Mouse (Mus musculus) stomach, postnatal 0 days (tissue): ENCODE data around the gene Amdhd1.

Experiments
- CTCF ChIP-seq: IDR thresholded peaks from 2 replicates; pipeline ENCODE4 v1.5.1; 2016; ENCODE audit warnings: antibody characterized with exemption, low read depth, mild to moderate bottlenecking, moderate library complexity
- EP300 ChIP-seq: optimal IDR thresholded peaks from 2 replicates; pipeline ENCODE3; 2016; ENCODE audit warnings: antibody characterized with exemption

DNA sequence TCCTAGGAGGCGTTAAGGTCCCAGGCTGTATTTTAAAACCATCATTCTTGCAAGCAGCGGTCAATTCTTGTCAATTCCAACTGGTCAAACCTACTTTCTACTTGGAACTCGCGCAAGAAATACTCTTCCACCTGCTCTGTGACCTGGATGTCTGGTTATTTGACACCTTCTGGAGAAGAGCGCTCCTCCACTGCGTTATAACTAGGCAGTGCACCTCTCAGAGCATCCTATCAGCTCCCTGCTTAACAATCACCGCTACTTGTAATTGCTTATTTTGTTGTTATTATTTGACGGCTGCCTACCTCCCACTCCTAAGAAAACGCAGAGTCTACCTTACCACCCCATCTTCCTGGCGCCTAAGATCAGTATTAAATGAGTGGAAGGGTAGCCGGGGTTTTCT is 49.0 kb upstream of the Amdhd1 start:
- TF ChIP-seq CTCF (no peak), EP300 (no peak)
